Mouse (Mus musculus): ENCODE data around the gene Sh3d19. TPM values are rescaled to one million over a fixed set of nuclear protein-coding genes. Genes with fewer than 3 reads are reported as not detected.

Gene Sh3d19
- polyA plus RNA-seq, 1 experiment from 2014 or later, result 12.1 TPM

DNA sequence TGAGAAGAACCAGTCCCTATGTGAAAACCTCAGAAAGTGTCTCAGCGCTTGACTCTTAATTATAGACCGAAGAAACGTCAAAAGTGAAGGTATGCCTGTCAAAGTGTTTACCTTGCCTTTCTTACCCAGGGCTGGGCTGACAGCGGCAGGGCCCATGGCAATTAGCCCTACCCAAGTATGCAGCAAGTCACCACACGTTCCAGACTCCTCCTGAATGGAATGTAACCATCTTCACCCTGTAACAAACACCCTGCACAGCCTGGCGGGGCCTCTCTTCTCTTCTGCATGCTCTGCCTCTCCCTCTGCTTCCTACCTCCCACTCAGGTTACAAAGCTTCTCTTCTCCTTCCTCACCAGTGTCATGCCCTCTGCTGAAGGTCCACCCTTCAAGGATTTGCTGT lies 39.0 kb upstream of the Sh3d19 start:
- DNase-seq (ENCODE audit: low spot score), result no peak
- WGBS, result 78% methylated on average over 6 of the region's 6 CpGs
- ATAC-seq (ENCODE audit: low FRiP score), result no peak

DNA sequence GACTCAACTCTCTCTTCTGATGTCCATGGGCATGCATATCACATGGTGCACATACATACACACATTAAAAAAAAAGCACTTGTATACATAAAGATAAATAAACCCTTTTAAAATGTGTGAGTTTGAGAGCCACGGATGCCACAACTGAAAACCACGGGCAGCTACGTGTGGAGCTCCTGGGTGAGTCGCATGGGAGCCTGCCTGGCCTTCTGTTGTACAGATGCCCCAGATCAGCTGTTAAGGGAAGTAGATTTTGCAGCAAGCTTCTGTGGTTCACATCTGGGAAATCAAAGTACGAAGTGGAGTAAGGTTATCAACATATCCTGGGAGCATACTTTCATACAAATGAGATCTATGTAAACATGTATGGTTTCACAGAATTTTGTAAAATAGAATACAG lies 37.3 kb upstream of the Sh3d19 start:
- Histone ChIP-seq H3K9me3 (ENCODE audit: control insufficient read depth, low read length) (no peaks in the 10 kb centered on the region), H3K9ac (ENCODE audit: low read depth, low read length) (no peak overlapping the region), H3K4me1 (replicated peaks; ENCODE audit: control insufficient read depth, insufficient read depth, low read length) (no peaks in the 10 kb centered on the region), H3K4me3 (ENCODE audit: low read depth, low read length) (no peak overlapping the region), H3K36me3 (ENCODE audit: control insufficient read depth, insufficient read depth, low read length) (no peaks in the 10 kb centered on the region), H3K4me2 (replicated peaks; ENCODE audit: low read depth, low read length) (no peak overlapping the region), H3K27me3 (ENCODE audit: control insufficient read depth, insufficient read depth, low read length) (no peaks in the 10 kb centered on the region), H3K27ac (ENCODE audit: low read depth, low read length) (no peak overlapping the region)
- DNase-seq (ENCODE audit: low spot score), result no peak
- ATAC-seq (ENCODE audit: low FRiP score), result no peak
- 93% methylated on average over 5 of the region's 5 CpGs for WGBS

More for the DNA sequence above, 39.0 kb upstream of the Sh3d19 start:
- Histone ChIP-seq H3K27me3 (ENCODE audit: control insufficient read depth, insufficient read depth, low read length) (no peaks in the 10 kb centered on the region), H3K9ac (ENCODE audit: low read depth, low read length) (no peak overlapping the region), H3K36me3 (ENCODE audit: control insufficient read depth, insufficient read depth, low read length) (no peaks in the 10 kb centered on the region), H3K9me3 (ENCODE audit: control insufficient read depth, low read length) (no peaks in the 10 kb centered on the region), H3K4me3 (ENCODE audit: low read depth, low read length) (no peak overlapping the region), H3K27ac (ENCODE audit: low read depth, low read length) (no peak overlapping the region), H3K4me2 (replicated peaks; ENCODE audit: low read depth, low read length) (no peak overlapping the region), H3K4me1 (replicated peaks; ENCODE audit: control insufficient read depth, insufficient read depth, low read length) (no peaks in the 10 kb centered on the region)

DNA sequence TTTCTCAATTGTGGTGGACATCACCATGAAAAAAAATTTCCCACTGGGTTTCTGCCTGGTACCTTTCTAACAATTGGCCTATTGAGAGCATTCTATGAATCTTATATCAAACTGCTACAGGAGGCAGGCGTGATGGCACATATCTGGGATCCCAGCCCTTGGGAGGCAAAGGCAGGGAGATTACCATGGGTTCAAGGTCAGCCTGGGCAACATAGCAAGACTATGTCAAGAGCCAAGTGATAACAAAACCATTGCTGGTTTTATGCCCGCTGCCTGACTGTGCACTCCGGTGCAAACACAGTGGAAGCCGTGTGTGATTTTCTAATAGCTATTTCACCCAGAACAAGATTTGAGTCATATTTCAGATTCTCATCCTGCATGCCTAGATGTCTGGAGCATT lies 20.0 kb upstream of the Sh3d19 start:
- Histone ChIP-seq H3K27me3 (ENCODE audit: control insufficient read depth, insufficient read depth, low read length) (no peaks in the 10 kb centered on the region), H3K4me1 (replicated peaks; ENCODE audit: control insufficient read depth, insufficient read depth, low read length) (no peaks in the 10 kb centered on the region), H3K36me3 (ENCODE audit: control insufficient read depth, insufficient read depth, low read length) (no peaks in the 10 kb centered on the region), H3K4me3 (ENCODE audit: low read depth, low read length) (no peak overlapping the region), H3K9me3 (ENCODE audit: control insufficient read depth, low read length) (no peaks in the 10 kb centered on the region), H3K9ac (ENCODE audit: low read depth, low read length) (no peak overlapping the region), H3K4me2 (replicated peaks; ENCODE audit: low read depth, low read length) (no peak overlapping the region), H3K27ac (ENCODE audit: low read depth, low read length) (no peak overlapping the region)
- DNase-seq (ENCODE audit: low spot score), result no peak
- 92% methylated on average over 4 of the region's 4 CpGs for WGBS
- ATAC-seq (ENCODE audit: low FRiP score), result no peak

DNA sequence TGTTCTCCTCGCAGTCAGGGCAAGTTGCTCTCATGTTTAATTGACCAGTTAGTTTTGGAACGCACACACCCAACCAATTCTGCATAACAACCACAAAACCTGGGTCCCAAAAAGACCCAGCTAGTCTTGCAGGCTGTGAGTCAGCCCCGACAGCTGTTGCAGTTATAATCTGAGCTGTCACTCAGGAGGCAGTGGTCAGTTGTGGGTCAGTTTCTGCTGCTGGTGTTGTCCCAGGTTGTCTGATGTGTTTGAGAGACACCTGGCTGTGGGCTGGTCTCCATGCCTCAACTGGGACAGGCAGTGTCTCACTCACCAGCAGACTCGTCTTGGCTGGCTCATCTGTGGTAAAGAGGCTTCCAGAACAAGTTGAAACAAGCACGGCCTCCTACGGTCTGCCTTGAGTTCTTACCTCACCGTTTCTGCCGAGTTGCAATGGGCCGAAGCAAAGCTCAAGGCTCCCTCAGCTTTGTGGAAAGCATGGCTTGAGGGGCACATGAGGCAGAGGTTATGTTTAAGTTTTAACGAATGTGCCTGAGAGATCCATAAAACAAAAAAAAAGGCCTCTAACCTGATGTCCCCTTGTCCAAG lies 18.1 kb upstream of the Sh3d19 start:
- no peaks in the 10 kb centered on the region for H3K27me3 ChIP-seq (ENCODE audit: control insufficient read depth, insufficient read depth, low read length)
- DNase-seq (ENCODE audit: low spot score), result no peak
- no peak overlapping the region for H3K4me3 ChIP-seq (ENCODE audit: low read depth, low read length)
- no peak overlapping the region for H3K9ac ChIP-seq (ENCODE audit: low read depth, low read length)
- 86% methylated on average over 10 of the region's 10 CpGs for WGBS
- no peaks in the 10 kb centered on the region for H3K9me3 ChIP-seq (ENCODE audit: control insufficient read depth, low read length)
- H3K4me1 ChIP-seq (replicated peaks; ENCODE audit: control insufficient read depth, insufficient read depth, low read length), result no peaks in the 10 kb centered on the region
- no peak for ATAC-seq (ENCODE audit: low FRiP score)
- no peaks in the 10 kb centered on the region for H3K36me3 ChIP-seq (ENCODE audit: control insufficient read depth, insufficient read depth, low read length)
- H3K27ac ChIP-seq (ENCODE audit: low read depth, low read length), result no peak overlapping the region
- no peak overlapping the region for H3K4me2 ChIP-seq (replicated peaks; ENCODE audit: low read depth, low read length)

DNA sequence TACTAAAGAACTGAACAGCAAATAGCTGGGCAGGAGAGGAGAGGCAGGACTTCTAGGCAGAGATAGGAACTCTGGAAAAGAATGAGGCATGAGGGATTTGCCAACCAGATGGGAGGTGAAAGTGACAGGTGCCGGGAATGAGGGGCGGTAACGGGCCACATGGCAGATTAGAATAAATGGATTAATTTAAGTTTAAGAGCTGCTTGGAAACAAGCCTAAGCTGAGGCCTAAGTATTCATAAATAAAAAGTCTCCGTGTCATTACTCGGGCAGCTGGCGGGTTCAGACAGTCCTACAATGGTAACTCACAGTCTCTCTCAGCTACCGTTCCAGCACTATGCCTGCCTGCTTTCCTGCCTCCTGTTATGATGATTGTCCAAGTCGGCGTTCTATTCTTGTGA lies 15.6 kb upstream of the Sh3d19 start:
- Histone ChIP-seq H3K36me3 (ENCODE audit: control insufficient read depth, insufficient read depth, low read length) (no peaks in the 10 kb centered on the region), H3K9ac (ENCODE audit: low read depth, low read length) (no peak overlapping the region), H3K4me1 (replicated peaks; ENCODE audit: control insufficient read depth, insufficient read depth, low read length) (no peaks in the 10 kb centered on the region), H3K27ac (ENCODE audit: low read depth, low read length) (no peak overlapping the region), H3K9me3 (ENCODE audit: control insufficient read depth, low read length) (no peaks in the 10 kb centered on the region), H3K4me3 (ENCODE audit: low read depth, low read length) (no peak overlapping the region), H3K27me3 (ENCODE audit: control insufficient read depth, insufficient read depth, low read length) (no peaks in the 10 kb centered on the region), H3K4me2 (replicated peaks; ENCODE audit: low read depth, low read length) (no peak overlapping the region)
- WGBS, result 92% methylated on average over 9 of the region's 9 CpGs
- ATAC-seq (ENCODE audit: low FRiP score) (no peak), DNase-seq (ENCODE audit: low spot score) (no peak)

DNA sequence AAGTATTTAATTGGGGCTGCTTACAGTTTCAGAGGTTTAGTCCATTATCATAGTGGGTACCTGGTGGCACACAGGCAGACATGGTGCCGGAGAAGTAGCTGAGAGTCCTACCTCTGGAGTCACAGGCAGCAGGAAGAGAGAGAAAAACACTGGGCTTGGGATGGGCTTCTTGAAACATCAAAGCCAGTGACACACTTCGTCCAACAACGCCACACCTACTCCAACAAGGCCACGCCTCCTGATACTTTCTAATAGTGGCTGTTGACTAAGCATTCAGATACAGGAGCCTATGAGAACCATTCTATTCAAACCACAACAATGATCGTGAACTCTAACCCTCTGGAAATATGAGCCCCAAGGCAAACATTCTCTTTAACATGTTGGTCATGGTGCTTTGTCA lies 15.2 kb upstream of the Sh3d19 start:
- no peaks in the 10 kb centered on the region for H3K4me1 ChIP-seq (replicated peaks; ENCODE audit: control insufficient read depth, insufficient read depth, low read length)
- no peaks in the 10 kb centered on the region for H3K36me3 ChIP-seq (ENCODE audit: control insufficient read depth, insufficient read depth, low read length)
- H3K27ac ChIP-seq (ENCODE audit: low read depth, low read length), result no peak overlapping the region
- no peak overlapping the region for H3K4me3 ChIP-seq (ENCODE audit: low read depth, low read length)
- H3K27me3 ChIP-seq (ENCODE audit: control insufficient read depth, insufficient read depth, low read length), result no peaks in the 10 kb centered on the region
- ATAC-seq (ENCODE audit: low FRiP score) (no peak), DNase-seq (ENCODE audit: low spot score) (no peak)
- H3K9ac ChIP-seq (ENCODE audit: low read depth, low read length), result no peak overlapping the region
- H3K9me3 ChIP-seq (ENCODE audit: control insufficient read depth, low read length), result no peaks in the 10 kb centered on the region
- H3K4me2 ChIP-seq (replicated peaks; ENCODE audit: low read depth, low read length), result no peak overlapping the region
- WGBS, result 85% methylated on average over 5 of the region's 5 CpGs

DNA sequence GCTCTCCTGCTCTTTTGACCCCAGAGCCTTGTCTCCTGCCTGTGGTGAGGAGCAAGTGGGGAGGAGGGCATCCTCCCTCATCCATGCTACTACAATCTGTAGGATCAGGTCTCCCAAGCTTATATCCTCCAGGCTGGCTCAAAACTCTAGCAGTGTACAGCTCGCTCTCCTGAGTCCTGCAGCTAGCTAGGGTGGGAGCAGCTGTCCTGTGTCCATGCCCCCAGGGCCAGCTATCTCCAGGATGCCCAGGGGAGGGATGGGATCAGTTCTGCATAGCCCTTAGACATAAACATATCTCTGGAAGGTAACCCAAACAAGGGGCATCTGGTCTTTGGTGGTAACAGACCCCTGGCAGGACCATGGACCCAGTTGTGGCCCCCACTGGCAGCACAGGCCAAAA lies 11.2 kb upstream of the Sh3d19 start:
- Histone ChIP-seq H3K27ac (ENCODE audit: low read depth, low read length) (no peak overlapping the region), H3K27me3 (ENCODE audit: control insufficient read depth, insufficient read depth, low read length) (no peaks in the 10 kb centered on the region), H3K9me3 (ENCODE audit: control insufficient read depth, low read length) (no peaks in the 10 kb centered on the region), H3K4me1 (replicated peaks; ENCODE audit: control insufficient read depth, insufficient read depth, low read length) (no peaks in the 10 kb centered on the region), H3K9ac (ENCODE audit: low read depth, low read length) (no peak overlapping the region), H3K4me2 (replicated peaks; ENCODE audit: low read depth, low read length) (no peak overlapping the region), H3K4me3 (ENCODE audit: low read depth, low read length) (no peak overlapping the region), H3K36me3 (ENCODE audit: control insufficient read depth, insufficient read depth, low read length) (no peaks in the 10 kb centered on the region)
- no peak for ATAC-seq (ENCODE audit: low FRiP score)
- no peak for DNase-seq (ENCODE audit: low spot score)
- 88% methylated on average over 1 of the region's 1 CpGs for WGBS

DNA sequence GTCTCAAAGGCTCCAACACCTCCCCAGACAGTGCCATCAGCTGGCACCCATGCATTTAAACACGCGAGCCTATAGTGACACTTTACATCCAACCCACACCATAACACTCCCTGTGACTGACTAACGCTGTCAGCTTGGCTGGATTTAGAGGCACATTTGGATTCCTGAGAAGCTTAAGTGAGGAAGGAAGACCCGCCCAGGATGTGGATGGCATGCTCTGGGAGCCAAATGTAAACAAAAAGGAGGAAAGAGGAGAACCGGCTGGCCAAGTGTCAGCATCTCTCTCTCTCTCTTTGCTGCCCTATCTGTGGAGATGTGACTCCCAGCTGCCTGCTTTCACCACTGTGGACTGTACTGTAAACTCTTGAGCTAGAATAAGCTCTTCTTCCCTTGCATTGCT lies 9.8 kb upstream of the Sh3d19 start:
- H3K4me1 ChIP-seq (replicated peaks; ENCODE audit: control insufficient read depth, insufficient read depth, low read length), result no peaks in the 10 kb centered on the region
- H3K9me3 ChIP-seq (ENCODE audit: control insufficient read depth, low read length), result no peaks in the 10 kb centered on the region
- no peak overlapping the region for H3K9ac ChIP-seq (ENCODE audit: low read depth, low read length)
- 53% methylated on average over 5 of the region's 5 CpGs for WGBS
- no peak for ATAC-seq (ENCODE audit: low FRiP score)
- H3K4me2 ChIP-seq (replicated peaks; ENCODE audit: low read depth, low read length), result no peak overlapping the region
- no peak overlapping the region for H3K4me3 ChIP-seq (ENCODE audit: low read depth, low read length)
- H3K27ac ChIP-seq (ENCODE audit: low read depth, low read length), result no peak overlapping the region
- no peaks in the 10 kb centered on the region for H3K36me3 ChIP-seq (ENCODE audit: control insufficient read depth, insufficient read depth, low read length)
- no peaks in the 10 kb centered on the region for H3K27me3 ChIP-seq (ENCODE audit: control insufficient read depth, insufficient read depth, low read length)
- no peak for DNase-seq (ENCODE audit: low spot score)

DNA sequence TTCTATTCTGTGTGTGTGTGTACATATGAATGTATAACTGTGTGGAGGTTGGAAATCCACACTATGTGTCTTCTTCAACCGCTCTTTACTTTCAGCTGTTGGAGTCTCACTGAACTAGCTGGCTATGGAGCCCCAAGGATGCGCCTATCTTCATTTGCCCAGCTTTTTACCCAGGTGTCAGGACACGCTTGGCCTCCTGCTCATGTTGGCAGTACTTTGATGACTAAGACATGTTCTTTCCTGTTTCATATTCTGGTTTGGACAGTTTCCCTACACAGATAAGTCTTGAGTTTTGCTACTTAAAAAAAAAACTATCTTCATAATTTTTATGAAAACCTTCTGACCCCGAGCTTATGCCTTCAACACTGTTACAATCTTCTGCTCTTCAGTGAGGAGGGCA lies 5.4 kb upstream of the Sh3d19 start:
- Histone ChIP-seq H3K9me3 (ENCODE audit: control insufficient read depth, low read length) (no peaks in the 10 kb centered on the region), H3K27ac (ENCODE audit: low read depth, low read length) (no peak overlapping the region), H3K4me2 (replicated peaks; ENCODE audit: low read depth, low read length) (no peak overlapping the region), H3K9ac (ENCODE audit: low read depth, low read length) (no peak overlapping the region), H3K4me1 (replicated peaks; ENCODE audit: control insufficient read depth, insufficient read depth, low read length) (no peaks in the 10 kb centered on the region), H3K36me3 (ENCODE audit: control insufficient read depth, insufficient read depth, low read length) (no peaks in the 10 kb centered on the region), H3K4me3 (ENCODE audit: low read depth, low read length) (no peak overlapping the region), H3K27me3 (ENCODE audit: control insufficient read depth, insufficient read depth, low read length) (no peaks in the 10 kb centered on the region)
- no peak for ATAC-seq (ENCODE audit: low FRiP score)
- no peak for DNase-seq (ENCODE audit: low spot score)
- WGBS, result 91% methylated on average over 4 of the region's 4 CpGs
